Mouse (Mus musculus): ENCODE data around the gene Mdm2. TPM values are rescaled to one million over a fixed set of nuclear protein-coding genes. Genes with fewer than 3 reads are reported as not detected.

The Mdm2 gene
- polyA plus RNA-seq, 1 experiment from 2014 or later = 39.7 TPM

DNA sequence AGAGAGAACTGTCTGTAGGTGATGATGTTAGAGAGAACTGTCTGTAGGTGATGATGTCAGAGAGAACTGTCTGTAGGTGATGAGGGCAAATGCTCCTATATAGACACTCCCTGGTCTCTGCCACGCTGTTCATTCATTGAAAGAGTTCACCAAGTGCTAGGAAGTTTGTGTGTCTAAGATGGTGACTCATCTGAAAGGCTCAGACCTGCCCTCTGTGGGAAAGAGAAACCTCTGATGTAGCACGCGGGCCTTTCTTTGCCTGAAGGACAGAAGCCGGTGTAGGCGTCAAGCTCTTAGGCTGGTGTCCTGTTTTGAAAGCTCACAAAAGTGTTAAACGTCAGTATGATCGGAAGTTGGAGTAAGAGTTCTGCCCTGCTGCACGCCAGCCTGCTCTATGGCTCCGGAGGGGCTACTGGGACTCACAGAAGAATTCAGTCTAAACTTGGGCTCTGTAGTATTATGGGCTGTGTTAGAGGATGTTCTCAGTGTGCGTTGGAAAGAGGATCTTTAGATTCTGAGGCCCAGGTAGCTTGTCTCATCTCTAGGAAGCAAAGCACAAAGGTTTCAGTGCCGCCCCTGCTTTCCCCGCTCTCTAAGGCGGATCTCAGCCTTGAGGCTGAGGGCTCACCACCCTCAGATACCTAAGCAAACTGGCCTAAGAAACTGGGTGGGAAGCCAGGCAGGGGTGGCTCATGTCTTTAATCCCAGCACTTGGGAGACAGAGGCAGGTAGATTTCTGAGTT is 32.9 kb downstream of the Mdm2 start:
- Histone ChIP-seq H3K36me3 (ENCODE audit: control insufficient read depth, insufficient read depth, low read length) (no peaks in the 10 kb centered on the region), H3K27me3 (replicated peaks; ENCODE audit: control insufficient read depth, insufficient read depth, low read length) (no peaks in the 10 kb centered on the region), H3K4me1 (replicated peaks; ENCODE audit: control insufficient read depth, insufficient read depth, low read length) (0 out of 2 replicates have a peak, but pooled peaks cover 3% of the 10 kb centered on the region), H3K9ac (ENCODE audit: low read length) (no peak overlapping the region), H3K27ac (ENCODE audit: low read depth) (no peak overlapping the region), H3K4me3 (ENCODE audit: low read depth, low read length) (no peak overlapping the region), H3K4me2 (ENCODE audit: low read length) (no peak overlapping the region), H3K9me3 (ENCODE audit: control insufficient read depth, low read length) (no peaks in the 10 kb centered on the region)
- WGBS = 78% methylated on average over 13 of the region's 13 CpGs
- DNase-seq (ENCODE audit: low spot score) (no peak), ATAC-seq (replicated peaks; ENCODE audit: low FRiP score, low TSS enrichment, low read depth) (no peak)

DNA sequence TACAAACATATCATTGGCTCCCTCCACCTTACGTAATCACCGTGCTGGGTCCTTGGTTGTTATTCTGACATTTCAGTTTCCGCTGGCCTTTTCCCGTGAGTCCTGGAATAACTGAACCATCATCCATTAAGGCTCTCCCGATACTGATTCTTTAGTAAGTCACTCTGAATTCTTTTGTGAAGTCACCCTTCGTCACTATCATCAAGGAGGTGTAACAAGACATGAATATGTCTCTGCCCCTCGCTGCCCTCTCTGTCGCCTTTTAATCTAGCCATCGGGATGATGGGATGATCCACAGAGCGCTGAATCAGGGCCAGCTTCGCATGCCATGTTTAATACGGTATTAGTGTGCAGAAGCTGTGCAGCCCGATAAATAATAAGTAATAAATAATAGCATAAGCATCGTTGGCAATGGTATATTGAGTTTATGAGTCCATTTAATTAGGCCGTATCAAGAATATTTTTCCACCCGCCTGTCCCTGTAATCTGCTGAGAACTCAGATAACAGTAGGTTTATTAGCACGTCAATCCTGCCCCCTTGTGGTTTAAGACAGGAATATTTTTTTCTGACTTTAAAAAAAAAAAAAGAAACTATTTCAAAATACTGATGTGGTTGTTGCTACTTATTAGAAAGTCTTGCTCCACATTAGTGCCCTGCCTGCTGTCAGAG is 33.8 kb downstream of the Mdm2 start:
- no peak overlapping the region for H3K27ac ChIP-seq (ENCODE audit: low read depth)
- H3K36me3 ChIP-seq (ENCODE audit: control insufficient read depth, insufficient read depth, low read length) = 0 out of 2 replicates have a peak, but pooled peaks cover 2% of the 10 kb centered on the region
- H3K27me3 ChIP-seq (replicated peaks; ENCODE audit: control insufficient read depth, insufficient read depth, low read length) = no peaks in the 10 kb centered on the region
- H3K4me3 ChIP-seq (ENCODE audit: low read depth, low read length) = peak overlapping the region; percentile 16
- no peak for ATAC-seq (replicated peaks; ENCODE audit: low FRiP score, low TSS enrichment, low read depth)
- H3K4me1 ChIP-seq (replicated peaks; ENCODE audit: control insufficient read depth, insufficient read depth, low read length) = 0 out of 2 replicates have a peak, but pooled peaks cover 3% of the 10 kb centered on the region
- H3K9me3 ChIP-seq (ENCODE audit: control insufficient read depth, low read length) = no peaks in the 10 kb centered on the region
- no peak overlapping the region for H3K9ac ChIP-seq (ENCODE audit: low read length)
- peak overlapping the region; percentile 50 for H3K4me2 ChIP-seq (ENCODE audit: low read length)
- 33% methylated on average over 17 of the region's 17 CpGs for WGBS
- DNase-seq (ENCODE audit: low spot score) = no peak

GRCm38 (mm10) chr10:117676036-117676643 is 34.4 kb downstream of the Mdm2 start:
- H3K27ac ChIP-seq (ENCODE audit: low read depth) = no peak overlapping the region
- DNase-seq (ENCODE audit: low spot score) (peak; percentile 58), ATAC-seq (replicated peaks; ENCODE audit: low FRiP score, low TSS enrichment, low read depth) (no peak)
- WGBS = 39% methylated on average over 19 of the region's 19 CpGs
- no peaks in the 10 kb centered on the region for H3K9me3 ChIP-seq (ENCODE audit: control insufficient read depth, low read length)
- peak overlapping the region; percentile 16; the same call in 1 of the 2 replicates for H3K4me3 ChIP-seq (ENCODE audit: low read depth, low read length)
- peak overlapping the region; percentile 50 for H3K4me2 ChIP-seq (ENCODE audit: low read length)
- 0 out of 2 replicates have a peak, but pooled peaks cover 3% of the 10 kb centered on the region for H3K4me1 ChIP-seq (replicated peaks; ENCODE audit: control insufficient read depth, insufficient read depth, low read length)
- no peak overlapping the region for H3K9ac ChIP-seq (ENCODE audit: low read length)
- no peaks in the 10 kb centered on the region for H3K27me3 ChIP-seq (replicated peaks; ENCODE audit: control insufficient read depth, insufficient read depth, low read length)
- H3K36me3 ChIP-seq (ENCODE audit: control insufficient read depth, insufficient read depth, low read length) = 0 out of 2 replicates have a peak, but pooled peaks cover 3% of the 10 kb centered on the region

DNA sequence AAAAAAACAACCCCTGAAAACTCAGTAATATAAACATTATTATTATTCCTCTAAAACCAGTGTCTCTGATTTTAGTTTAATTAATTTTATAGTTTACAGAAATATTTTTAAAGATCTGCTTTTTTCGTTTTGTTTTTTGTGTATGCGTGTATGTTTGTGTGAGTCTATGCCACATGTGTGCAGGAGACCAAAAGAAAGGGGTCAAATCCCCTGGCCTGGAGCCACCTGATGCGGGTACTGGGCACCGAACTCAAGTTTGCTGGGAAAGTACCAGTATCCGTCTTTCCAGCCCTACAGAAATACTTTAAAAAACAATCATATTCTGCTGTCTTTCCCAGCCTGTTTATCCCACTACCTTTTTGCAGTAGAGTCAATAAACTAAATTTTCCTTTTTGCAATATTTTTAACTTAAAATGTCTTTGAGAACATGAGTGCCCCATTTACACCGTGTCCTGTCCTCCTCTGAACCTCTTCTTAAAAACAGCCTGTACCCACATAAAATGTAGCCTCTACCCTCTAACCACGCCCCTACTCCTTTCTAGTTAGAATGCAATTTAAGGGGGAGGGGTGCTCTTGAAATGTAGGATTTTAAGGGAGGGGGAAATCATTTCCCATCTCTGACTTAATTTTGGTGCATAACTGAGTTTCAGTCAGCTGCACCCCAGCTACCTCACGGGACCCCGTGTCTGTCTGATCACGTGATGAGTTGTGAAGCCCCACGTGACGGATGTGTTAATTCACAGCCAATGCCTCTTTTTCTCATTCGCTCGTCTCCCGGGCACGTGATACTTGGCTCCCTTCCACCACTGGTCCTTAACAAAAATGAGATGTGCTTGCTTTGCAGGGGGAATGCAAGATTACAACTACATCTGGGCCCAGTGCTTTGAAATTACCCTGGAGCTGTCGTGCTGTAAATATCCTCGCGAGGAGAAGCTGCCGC is 35.2 kb downstream of the Mdm2 start:
- H3K4me2 ChIP-seq (ENCODE audit: low read length) = peak overlapping the region; percentile 50
- 0 out of 2 replicates have a peak, but pooled peaks cover 3% of the 10 kb centered on the region for H3K36me3 ChIP-seq (ENCODE audit: control insufficient read depth, insufficient read depth, low read length)
- H3K4me1 ChIP-seq (replicated peaks; ENCODE audit: control insufficient read depth, insufficient read depth, low read length) = 0 out of 2 replicates have a peak, but pooled peaks cover 3% of the 10 kb centered on the region
- ATAC-seq (replicated peaks; ENCODE audit: low FRiP score, low TSS enrichment, low read depth) = no peak; the same call in 1 of the 2 replicates
- no peak overlapping the region for H3K9ac ChIP-seq (ENCODE audit: low read length)
- no peaks in the 10 kb centered on the region for H3K9me3 ChIP-seq (ENCODE audit: control insufficient read depth, low read length)
- H3K27ac ChIP-seq (ENCODE audit: low read depth) = no peak overlapping the region
- WGBS = 44% methylated on average over 20 of the region's 20 CpGs
- peak overlapping the region; percentile 16; the same call in 1 of the 2 replicates for H3K4me3 ChIP-seq (ENCODE audit: low read depth, low read length)
- no peaks in the 10 kb centered on the region for H3K27me3 ChIP-seq (replicated peaks; ENCODE audit: control insufficient read depth, insufficient read depth, low read length)
- peak; percentile 78 for DNase-seq (ENCODE audit: low spot score)

DNA sequence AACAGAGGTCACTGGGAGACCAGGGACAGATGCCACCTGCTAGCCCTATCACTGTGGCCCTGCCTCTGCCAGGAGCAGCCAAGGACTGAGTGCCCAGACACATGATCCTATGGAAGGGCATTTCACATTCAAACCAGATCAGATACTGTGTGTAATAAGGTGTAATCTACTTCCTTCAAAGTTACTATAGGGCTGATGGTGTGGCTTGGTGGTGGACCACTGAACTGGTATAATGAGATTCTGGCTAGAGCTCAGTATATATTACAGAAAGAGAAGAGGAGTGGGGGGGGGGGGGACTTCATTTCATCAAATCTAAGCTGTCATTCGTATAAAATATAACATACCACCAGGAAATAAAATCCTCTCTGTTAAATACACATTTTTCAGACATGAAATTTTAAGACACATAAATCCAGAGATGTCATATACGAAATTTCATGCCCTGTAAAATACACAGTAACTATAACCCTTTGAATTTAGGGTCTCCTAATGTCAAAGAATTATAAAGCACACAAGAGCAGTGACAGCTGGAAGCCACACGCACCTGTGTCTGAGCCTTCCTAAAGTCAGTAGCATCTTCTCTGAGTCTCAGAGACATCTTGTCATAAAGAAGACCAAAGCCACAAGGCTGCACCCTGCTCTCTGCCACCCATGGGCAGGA is 36.1 kb downstream of the Mdm2 start:
- H3K9ac ChIP-seq (ENCODE audit: low read length) = no peak overlapping the region
- no peak overlapping the region for H3K27ac ChIP-seq (ENCODE audit: low read depth)
- no peaks in the 10 kb centered on the region for H3K9me3 ChIP-seq (ENCODE audit: control insufficient read depth, low read length)
- ATAC-seq (replicated peaks; ENCODE audit: low FRiP score, low TSS enrichment, low read depth) (no peak), DNase-seq (ENCODE audit: low spot score) (no peak)
- 73% methylated on average over 3 of the region's 3 CpGs for WGBS
- H3K36me3 ChIP-seq (ENCODE audit: control insufficient read depth, insufficient read depth, low read length) = 0 out of 2 replicates have a peak, but pooled peaks cover 3% of the 10 kb centered on the region
- H3K4me2 ChIP-seq (ENCODE audit: low read length) = no peak overlapping the region
- no peak overlapping the region for H3K4me3 ChIP-seq (ENCODE audit: low read depth, low read length)
- 0 out of 2 replicates have a peak, but pooled peaks cover 3% of the 10 kb centered on the region for H3K4me1 ChIP-seq (replicated peaks; ENCODE audit: control insufficient read depth, insufficient read depth, low read length)
- H3K27me3 ChIP-seq (replicated peaks; ENCODE audit: control insufficient read depth, insufficient read depth, low read length) = no peaks in the 10 kb centered on the region

DNA sequence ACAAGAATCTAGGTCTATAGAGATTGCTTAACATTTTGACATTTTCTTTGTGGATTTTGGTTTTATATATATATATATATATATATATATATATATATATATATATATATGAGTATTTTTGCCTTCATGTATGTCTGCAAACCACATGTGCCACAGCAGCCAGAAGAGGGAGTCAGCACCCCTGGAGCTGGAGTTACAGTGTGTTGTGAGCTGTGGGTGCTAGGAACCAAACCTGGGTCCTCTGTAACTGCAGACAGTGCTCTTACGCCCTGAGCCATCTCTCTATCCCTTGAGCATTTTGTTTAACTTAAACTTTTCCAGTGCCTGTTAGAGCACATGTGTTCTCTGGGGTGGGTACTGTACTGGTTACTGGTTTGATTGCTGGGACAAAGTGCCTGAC is 36.6 kb downstream of the Mdm2 start:
- ATAC-seq (replicated peaks; ENCODE audit: low FRiP score, low TSS enrichment, low read depth) (no peak), DNase-seq (ENCODE audit: low spot score) (no peak)
- Histone ChIP-seq H3K9me3 (ENCODE audit: control insufficient read depth, low read length) (no peaks in the 10 kb centered on the region), H3K27ac (ENCODE audit: low read depth) (no peak overlapping the region), H3K9ac (ENCODE audit: low read length) (no peak overlapping the region), H3K4me1 (replicated peaks; ENCODE audit: control insufficient read depth, insufficient read depth, low read length) (0 out of 2 replicates have a peak, but pooled peaks cover 3% of the 10 kb centered on the region), H3K27me3 (replicated peaks; ENCODE audit: control insufficient read depth, insufficient read depth, low read length) (no peaks in the 10 kb centered on the region), H3K36me3 (ENCODE audit: control insufficient read depth, insufficient read depth, low read length) (0 out of 2 replicates have a peak, but pooled peaks cover 3% of the 10 kb centered on the region), H3K4me2 (ENCODE audit: low read length) (no peak overlapping the region), H3K4me3 (ENCODE audit: low read depth, low read length) (no peak overlapping the region)
- 88% methylated on average over 1 of the region's 1 CpGs for WGBS

- Histone ChIP-seq H3K27me3 (replicated peaks; ENCODE audit: control insufficient read depth, insufficient read depth, low read length) (no peaks in the 10 kb centered on the region), H3K4me2 (ENCODE audit: low read length) (no peak overlapping the region), H3K9ac (ENCODE audit: low read length) (no peak overlapping the region), H3K4me1 (replicated peaks; ENCODE audit: control insufficient read depth, insufficient read depth, low read length) (0 out of 2 replicates have a peak, but pooled peaks cover 3% of the 10 kb centered on the region), H3K36me3 (ENCODE audit: control insufficient read depth, insufficient read depth, low read length) (0 out of 2 replicates have a peak, but pooled peaks cover 3% of the 10 kb centered on the region), H3K9me3 (ENCODE audit: control insufficient read depth, low read length) (no peaks in the 10 kb centered on the region), H3K4me3 (ENCODE audit: low read depth, low read length) (no peak overlapping the region), H3K27ac (ENCODE audit: low read depth) (no peak overlapping the region)
- DNase-seq (ENCODE audit: low spot score) (no peak), ATAC-seq (replicated peaks; ENCODE audit: low FRiP score, low TSS enrichment, low read depth) (no peak)
- 50% methylated on average over 7 of the region's 7 CpGs for WGBS
Measured at GRCm38 (mm10) chr10:117672693-117673092, 37.9 kb downstream of the Mdm2 start.
